Mouse (Mus musculus): ENCODE measurements around the gene Naa35.
"Not testable (repeated sequence)": the region's sequence is repeated elsewhere in the genome, so short reads cannot be mapped to it uniquely, and the experiment has no call there.

Naa35 gene

DNA sequence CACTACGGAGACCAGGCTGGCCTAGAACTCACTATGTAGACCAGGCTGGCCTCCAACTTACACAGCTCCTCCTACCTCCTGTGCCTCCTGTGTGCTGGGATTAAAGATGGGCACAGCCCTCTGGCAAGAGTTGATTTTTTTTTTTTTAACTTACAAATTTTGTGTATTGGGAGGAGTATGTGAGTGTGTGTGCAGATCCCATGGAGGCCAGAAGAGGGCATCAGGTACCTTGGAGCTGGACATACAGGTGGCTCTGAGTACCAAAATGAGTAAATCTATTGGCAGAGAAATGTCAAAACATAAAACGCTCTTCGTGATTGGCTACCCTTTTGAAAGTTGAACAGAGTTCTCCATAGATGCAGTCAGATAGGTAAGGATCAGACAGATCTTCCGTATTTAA is 4.1 kb upstream of the Naa35 start:
- no peak for DNase-seq (ENCODE audit: low spot score)

DNA sequence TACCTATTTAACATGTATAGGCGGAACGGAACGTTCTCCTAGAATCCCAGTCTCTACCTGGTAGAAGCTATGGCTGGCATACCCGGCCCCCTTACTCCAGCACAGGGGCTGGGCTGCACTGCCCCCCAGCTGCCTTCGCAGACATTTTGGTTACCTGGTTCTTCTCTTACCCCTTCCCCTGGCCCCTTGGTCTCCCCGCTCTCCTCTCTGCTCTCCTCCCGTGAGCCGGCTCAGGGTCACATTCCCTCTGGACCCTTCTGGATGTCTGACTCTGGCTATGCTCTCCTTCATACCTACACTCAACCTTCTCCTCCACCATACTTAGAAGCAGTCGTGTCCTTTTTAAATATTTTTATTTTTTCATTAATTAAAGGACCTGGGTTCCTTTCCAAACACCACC is 578 bp upstream of the Naa35 start:
- DNase-seq (ENCODE audit: low spot score) = peak; percentile 61

DNA sequence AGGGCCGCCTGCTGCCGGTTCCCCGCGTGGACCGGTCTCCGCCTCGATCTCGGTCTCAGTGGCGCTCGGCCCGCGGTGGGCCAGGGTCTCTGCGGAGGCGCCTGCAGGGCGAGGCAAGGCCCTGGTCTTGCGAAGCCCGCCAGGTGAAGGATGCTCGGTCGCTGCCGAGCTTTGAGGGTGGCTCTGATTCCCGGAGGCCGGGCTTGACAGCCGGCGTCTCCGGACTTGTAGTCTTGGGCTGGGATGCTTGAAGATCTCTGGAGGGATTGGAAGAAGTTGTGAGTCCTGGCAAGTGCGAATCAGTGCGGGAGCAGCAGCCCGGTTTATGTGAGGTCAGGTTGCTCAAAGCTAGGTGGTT is 568 bp downstream of the Naa35 start:
- DNase-seq (ENCODE audit: low spot score) = no peak

DNA sequence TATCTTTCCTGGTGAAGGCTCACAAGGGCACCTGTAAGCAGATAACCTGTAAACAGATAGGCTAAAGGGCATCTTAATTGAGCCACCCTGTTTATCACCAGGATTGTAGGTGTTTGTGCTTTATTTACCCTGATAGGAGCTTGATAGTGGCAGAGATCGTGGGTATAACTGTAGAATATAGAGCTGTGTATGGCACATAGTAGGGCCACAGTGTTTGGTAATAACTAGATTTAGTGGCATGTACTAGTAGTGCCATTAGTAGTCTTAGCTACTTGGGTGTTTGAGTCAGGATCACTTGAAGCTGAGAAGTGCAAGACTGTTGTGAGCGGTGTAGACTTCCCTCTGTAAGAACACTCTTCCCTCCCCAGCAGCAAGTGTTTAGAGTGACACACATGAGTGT is 2.1 kb downstream of the Naa35 start:
- DNase-seq (ENCODE audit: low spot score) = no peak

DNA sequence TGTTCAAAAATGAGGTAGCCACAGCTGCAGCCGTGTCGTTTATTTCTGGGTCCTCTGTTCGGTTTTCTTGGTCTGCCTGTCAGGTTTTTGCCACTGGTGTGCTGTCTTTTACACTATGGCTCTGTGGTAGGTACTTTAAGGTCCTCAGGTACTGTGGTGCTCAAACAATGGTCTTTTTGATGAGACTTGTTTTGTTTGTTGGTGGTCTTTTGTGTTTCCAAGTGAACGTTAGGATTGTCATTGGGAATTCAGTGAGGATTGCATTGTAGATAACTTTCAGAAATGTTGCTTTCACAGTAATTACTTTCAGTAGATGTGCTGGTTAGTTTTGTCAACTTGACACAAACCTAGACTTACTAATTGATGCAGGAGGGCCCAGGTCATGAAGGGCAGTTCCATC is 4.6 kb downstream of the Naa35 start:
- DNase-seq (ENCODE audit: low spot score) = no peak

DNA sequence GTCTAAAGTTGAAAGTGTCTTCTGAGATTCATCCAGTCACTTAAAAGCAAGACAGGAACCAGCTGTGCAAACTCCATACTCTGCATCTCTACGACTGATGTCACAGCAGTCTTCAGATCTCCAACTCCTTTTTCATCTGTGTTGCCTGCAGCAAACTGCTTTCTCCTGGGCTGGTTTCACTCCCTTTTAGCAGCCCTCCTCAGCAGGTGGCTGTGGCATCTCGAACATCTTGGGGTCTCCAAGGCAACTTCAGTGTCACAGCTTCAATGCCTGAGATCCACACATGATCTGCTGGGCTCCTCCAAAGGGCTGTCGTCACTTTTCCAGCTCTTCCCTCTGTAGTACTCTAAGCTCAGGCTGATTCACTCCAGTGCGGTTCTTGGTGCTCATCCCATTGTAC is 5.6 kb downstream of the Naa35 start:
- DNase-seq (ENCODE audit: low spot score) = no peak

DNA sequence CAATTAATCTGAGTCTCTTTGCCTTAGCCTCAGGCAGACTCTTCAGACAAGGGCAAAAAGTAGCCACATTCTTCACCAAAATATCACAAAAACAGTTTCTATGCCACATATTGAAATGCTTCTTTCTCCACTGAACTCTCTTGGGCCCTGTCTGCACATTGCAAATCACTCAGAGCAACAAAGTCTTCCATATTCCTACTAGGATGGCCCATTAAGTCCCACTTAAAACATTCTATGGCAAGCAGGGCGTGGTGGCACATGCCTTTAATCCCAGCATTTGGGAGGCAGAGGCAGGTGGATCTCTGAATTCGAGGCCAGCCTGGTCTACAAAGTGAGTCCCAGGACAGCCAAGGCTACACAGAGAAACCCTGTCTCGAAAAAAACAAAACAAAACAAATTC is 7.0 kb downstream of the Naa35 start:
- DNase-seq (ENCODE audit: low spot score) = not testable (repeated sequence)

DNA sequence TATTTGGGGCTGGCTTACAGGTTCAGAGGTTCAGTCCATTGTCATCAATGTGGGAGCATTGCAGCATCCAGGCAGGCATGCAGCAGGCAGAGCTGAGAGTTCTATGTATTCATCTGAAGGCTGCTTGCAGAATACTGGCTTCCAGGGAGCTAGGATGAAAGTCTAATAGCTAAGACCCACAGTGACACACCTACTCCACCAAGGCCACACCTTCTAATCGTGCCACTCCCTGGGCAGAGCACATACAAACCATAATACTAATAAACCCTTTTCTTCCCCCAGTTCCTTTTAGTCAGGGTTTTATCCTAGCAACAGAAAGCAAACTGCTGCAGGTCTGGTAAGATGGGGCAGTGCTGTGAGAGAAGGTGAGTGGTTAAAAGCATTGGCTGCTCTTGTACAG is 7.6 kb downstream of the Naa35 start:
- DNase-seq (ENCODE audit: low spot score) = no peak

DNA sequence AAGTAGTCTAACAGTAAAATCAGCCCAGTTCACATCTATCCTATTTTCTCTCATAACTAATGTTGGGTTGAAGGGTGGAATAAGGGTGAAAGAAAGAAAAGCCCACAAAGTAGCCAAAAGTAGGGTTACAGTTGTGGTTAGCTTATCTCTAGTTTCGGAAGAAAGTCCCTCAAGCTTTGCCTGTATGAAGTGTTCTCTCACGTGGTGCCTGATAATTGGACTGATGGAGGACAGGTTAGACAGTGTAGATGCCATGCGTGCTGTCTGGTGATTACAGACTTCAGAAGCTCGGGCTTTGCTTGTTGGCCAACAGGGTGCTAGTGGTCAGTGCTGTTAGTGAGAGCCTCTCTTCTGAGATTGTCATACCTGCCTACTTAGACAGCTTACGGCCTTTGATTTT is 18.0 kb downstream of the Naa35 start:
- no peak for DNase-seq (ENCODE audit: low spot score)

DNA sequence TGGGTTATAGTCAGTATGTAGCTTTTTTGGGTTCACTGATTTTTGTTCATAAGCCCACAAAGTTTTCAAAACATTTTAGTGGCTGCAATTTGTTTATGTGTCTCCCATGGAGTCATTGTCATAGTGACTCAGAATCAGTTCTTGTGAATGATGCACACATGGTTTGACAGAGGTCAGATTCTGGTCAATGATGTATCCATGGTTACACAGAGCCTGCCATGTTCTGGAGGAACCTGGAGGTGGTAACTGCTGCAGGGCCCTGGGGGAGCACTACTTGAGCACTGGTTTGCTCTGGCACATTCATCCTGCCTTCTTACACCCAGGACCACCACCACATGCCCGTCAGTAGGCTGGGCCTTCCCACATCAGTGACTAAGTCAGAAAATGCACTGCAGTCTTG is 19.5 kb downstream of the Naa35 start:
- DNase-seq (ENCODE audit: low spot score) = no peak

DNA sequence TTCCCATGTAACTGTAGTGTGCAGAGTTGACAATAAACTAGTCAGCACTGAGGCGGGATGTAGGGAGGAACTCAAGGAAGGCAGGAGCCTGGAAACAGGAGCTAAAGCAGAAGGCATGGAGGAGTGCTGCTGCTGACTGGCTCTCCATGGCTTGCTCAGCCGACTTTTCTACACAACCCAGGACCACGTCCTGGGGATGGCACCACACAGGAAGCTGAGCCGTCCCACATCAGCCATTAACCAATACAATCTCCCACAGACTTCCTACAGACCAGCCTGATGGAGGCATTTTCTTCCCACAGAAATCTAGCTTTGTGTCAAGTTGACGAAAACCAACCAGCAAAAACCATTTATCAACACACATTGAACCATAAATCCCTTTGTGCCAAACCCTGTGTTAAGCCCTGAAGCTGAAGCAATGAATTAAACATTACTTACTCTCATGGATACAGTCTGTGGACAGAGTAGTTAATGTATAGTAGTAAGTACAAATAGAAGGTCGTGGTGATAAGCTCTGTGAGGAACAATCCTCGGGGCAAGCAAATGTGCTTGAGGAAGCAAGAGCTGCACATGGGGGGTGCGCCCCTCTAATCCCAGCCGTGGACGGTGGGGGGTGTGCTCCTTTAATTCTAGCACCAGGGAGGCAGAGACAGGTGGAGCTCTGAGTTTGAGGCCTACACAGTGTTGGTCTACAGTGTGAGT is 20.3 kb downstream of the Naa35 start:
- DNase-seq (ENCODE audit: low spot score) = no peak

DNA sequence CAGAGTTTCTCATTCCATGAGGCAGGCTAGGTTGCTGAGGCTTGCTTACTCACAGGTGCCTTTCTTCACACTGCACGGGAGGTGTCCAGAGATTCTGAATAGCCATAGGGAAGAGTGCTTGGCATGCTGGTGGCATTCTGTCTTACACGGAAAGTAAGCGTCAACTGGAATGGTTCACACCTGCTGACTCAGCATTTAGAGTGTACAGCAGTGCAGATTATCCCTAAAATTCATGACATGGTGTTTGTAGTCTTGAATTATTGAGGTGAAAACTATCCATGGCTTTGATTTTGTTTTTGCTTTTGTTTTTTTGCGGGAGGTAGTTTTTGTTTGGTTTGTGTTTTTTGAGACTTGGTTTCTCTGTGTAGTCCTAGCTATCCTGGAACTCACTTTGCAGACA is 24.8 kb downstream of the Naa35 start:
- no peak for DNase-seq (ENCODE audit: low spot score)

DNA sequence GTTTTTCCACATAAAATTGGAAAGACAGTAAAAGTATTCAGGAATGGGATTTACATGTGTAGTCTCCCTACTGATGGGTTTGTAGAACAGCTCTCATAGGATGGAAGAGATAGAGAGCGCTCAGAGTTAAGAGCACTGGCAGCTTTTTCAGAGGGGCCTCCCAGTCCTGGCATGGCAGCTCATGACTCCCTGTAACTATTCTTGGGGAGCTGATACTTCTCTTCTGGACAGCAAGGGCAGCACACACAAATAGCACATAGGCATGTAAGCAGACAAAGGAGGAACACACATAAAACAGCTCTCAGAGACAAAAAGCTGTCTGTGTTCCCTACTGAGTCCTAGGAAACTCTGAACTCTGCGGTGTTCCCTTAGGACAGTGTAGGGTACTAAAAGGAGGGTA is 25.4 kb downstream of the Naa35 start:
- no peak for DNase-seq (ENCODE audit: low spot score)

DNA sequence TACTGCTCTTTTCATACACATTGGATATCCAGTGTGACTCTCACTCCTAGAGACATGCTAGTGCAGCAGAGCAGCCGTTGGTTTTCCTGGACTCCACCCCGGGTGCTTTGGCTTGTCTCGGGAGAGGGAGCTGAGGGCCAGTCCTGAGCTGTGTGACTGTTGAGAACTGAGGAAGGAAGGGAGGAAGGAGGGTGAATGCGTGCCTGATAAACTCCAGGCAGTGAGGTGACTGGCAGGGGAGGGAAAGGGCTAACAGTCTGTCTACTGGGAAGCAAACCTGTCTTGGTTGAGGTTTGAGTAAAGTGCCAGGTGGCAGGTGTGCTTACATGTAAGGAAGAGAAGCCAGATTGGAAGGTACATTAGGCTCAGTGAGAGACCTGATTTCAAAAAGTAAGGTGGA is 28.8 kb downstream of the Naa35 start:
- no peak for DNase-seq (ENCODE audit: low spot score)

DNA sequence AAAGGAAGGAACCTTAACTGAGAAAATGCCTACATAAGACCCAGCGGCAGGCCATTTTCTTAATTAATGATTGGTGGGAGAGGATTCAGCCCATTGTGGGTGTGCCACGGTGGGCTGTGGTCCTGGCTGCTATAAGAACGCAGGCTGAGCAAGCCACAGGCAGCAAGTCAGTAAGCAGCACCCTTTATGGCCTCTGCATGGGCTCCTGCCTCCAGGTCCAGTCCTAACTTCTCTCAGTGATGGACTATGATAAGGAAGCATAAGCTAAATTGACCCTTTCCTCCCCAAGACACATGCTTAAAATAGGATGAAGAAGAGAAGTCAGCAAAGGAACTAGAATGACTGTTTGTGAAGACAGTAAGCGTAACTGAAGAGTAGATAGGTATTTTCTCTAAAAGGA is 30.1 kb downstream of the Naa35 start:
- DNase-seq (ENCODE audit: low spot score) = no peak

DNA sequence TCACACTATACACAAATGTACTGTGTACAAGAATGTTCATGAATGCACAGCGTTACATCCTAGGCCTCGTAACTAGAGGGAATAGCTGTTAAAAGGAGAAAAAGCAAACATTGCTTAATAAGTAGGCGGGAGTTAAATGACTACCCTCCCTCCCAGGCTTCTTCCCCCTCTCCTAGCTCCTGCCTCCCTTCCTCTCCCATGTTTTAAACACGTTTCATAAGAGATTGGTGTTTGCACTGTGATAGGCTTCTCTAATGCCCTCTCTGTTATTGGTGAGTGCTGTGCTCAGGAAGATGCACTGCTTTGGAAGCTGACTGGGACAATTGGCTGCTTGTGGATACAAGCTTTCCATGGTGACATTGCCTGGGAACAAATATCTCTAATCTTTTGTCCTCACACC is 30.5 kb downstream of the Naa35 start:
- no peak for DNase-seq (ENCODE audit: low spot score)

DNA sequence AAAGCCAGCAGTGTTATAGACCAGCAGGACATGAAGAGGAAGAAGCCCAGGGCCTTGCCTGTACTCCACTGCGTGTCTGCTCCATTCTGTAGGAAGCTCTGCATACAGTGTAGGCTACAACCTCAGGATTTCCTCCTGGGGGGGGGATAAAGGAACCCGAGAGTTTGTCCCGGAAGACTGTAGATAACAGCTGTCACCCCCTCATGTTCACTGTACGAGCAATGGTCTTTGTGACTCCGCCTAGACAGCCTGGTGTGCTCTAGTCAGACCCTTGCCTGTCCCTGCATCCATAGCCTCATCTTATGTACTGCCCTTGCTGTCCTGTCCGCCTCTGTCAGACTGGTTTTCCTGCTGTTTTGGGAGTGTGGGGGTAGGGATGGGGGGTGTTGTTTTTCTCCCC is 33.4 kb downstream of the Naa35 start:
- no peak for DNase-seq (ENCODE audit: low spot score)

DNA sequence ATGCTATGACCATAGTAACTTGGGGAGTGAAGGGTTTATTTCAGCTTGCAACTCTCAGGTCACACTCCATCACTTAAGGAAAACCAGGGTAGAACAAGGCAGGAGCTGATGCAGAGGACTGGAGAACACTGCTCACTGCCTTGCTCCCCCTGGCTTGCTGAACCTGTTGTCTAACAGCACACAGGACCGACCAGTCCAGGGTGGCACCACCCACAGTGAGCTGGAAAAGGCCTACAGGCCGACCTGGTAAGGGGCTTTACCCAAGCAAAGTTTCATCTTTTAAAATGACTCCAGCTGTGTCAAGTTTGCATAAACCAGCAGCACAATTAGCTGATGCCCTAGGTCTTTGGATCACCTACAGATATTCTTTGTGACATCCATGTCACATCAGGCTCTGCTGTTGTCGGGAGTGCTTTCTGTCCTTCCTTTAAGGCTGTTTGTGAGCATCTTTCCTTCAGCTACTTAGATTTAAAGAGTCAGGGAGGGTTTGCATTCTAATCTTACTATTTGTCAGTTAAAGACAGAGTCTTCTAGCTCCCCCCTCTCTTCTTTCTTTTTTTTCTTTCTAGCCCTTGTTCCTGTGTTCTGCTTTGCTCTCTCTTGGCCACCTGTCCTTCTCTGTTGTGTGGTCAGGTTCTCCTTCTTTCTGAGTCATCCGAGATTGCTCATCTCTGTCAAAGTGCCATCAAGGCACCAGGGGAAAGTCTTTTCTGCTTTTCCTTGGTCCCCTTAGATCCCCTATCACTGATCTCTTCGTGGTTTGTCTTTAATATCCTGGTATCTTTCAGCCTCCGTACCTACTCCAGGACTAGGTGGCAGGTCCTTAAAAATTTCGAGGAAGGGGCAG is 36.8 kb downstream of the Naa35 start:
- no peak for DNase-seq (ENCODE audit: low spot score)

DNA sequence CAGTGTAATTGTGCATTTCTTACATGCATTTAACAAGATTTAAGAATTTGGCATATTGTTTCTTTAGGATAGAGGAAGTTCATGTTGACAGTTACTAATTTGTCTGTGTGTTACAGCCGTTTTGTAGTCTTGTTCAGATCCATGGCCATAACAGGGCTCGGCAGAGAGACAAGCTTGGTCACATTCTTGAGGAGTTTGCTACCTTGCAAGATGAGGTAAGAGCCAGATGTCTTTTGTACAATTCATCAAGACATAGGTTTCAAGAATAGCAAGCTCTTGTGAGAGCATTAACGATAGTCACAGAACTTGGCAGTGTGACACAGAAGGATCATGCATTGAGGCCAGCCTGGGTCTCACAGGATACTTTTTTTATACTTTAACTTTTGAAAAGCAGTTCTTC is 39.3 kb downstream of the Naa35 start:
- DNase-seq (ENCODE audit: low spot score) = no peak

DNA sequence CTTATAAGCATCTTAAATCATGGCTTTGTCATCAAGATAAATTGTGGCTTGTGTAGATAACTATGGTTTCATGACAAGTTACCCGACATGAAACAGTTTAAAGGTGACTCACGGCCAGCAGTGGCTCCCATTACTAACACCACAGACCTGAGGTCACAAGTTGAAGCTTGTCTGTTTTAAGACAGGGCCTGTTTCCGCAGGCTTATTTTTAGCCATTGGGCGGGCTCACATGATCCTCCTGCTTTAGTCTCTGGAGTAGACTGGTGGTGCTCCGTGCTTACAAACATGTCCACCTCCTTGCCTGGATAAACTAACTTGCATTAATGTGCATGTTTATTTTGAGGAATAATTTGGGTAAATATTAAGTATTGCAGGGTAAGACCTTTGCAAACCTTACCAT is 39.8 kb downstream of the Naa35 start:
- no peak for DNase-seq (ENCODE audit: low spot score)

DNA sequence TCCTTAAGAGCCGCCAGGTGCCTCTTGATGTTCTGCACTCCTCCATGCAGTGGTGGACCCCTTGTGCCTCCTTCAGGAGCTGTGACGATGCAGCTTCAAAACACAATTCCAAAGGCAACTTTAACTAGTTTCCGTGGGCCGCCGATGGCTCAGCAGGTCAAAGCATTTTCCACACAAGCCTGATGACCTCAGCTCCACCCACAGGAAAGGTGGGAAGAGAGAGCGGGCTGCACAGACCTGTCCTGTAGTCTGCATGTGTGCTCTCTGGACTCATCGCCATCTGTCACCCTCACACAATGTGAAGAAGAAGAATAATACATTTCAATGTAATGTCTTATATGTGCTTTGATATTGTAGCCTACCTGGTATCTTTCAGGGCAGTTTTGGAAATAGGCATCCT is 41.7 kb downstream of the Naa35 start:
- DNase-seq (ENCODE audit: low spot score) = no peak

DNA sequence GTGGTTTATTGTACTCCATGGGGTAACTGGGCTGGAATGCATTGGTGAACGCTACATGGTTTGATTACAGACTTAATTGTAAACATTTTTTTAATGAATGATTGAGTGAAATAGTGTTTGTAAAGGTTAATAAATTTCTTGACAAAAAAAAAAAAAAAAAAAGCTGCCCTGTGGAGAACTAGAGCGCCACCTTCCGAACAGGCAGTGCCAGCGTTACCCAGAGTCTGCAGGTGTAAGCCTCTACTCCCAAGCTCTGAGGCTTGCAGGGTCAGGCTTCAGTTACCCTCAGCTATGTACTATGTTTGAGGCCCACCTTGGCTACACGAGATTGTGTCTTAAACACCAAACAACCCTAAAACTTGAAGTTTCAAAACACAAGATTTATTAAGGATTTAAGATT is 49.6 kb downstream of the Naa35 start:
- no peak for DNase-seq (ENCODE audit: low spot score)

DNA sequence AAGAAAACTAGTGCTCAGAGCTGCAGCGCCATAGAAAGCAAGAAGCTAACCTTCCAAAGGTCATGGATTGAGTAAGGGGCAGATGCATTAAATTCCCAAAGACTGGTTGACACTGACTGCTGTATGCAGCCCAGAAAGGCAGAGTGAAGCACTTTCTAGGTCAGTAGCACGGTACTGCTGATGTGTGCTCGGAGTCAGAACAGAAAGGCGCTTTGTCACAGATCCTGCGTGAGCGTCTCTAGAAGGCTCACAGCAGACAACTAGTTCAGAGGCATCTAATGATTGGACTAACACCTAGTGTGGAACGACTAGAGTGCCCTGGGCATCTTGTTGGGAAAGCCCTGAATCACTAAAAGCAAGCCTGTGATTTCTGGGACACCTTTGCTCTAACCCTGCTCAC is 52.7 kb downstream of the Naa35 start:
- DNase-seq (ENCODE audit: low spot score) = no peak
